In the genomic region with DNA sequence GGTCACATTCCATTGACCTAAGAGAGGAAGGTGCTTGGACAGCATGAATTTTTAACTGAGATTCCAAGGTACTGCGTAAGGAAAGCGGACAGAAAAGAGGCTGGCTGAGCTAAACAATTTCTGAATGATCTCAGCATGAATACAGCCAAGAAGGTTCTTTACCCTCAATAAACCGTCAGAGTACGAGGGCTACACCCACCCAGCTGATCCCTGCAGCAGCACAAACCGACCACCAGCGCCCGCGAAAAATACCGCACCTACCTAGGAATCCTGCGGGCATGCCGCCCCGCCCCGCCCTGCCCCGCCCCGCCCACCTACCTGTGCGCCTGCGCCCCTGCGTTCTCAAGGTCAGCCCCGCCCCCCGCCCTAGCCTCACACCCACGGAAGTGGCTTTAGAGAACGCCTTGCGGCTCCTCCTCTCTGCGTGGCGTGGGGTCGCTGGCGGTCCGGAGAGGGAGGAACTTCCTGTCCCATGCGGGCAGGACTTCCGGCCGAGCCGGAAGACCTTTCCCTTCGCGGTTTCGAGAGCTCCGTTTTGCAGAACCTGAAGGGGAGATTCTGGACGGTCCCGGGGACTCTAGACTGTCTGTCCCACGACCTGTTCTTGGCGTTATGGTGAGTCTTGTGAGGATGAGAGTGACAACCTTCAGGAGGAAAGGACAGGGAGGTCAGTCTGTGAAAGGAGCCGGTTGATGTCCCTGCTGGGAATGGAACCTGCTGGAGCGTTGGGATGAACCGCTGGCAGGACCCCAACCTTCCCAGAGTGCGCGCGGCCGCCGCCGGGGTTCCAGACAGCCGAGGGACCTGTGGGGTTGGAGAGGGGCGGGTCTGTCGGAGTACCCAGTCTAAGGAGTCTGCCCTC, we compare ENCODE assay signal across 8 mouse cellular contexts. TPM values are rescaled to one million over a fixed set of nuclear protein-coding genes. Genes with fewer than 3 reads are reported as not detected.
DNase-seq lines count a peak whose midpoint lies in the region; ATAC-seq lines count a peak whose summit lies in the region.

Tmem161b (plus strand) TSS at position 477 of the 862 bp plus-strand sequence.

- DNase-seq in adipocyte (ENCODE audit: low spot score) = peak; percentile 93
- peak; percentile 93 for DNase-seq in embryo, embryonic 10 days (ENCODE audit: low spot score)
- peak; percentile 81 for DNase-seq in gastrocnemius, postnatal 10 days
- DNase-seq in induced T-regulatory cell, adult 2 months (ENCODE audit: low read depth) = peak; percentile 88
- peak; percentile 71 to 87 for DNase-seq in left cerebral cortex, adult 9 months (ENCODE audit: low spot score in 2 of 2)
- DNase-seq in right cerebral cortex, postnatal 14 days = peak; percentile 87
- peak; percentile 83 to 90 for DNase-seq in urinary bladder, postnatal 36 days (ENCODE audit: low spot score in 2 of 2)

- ATAC-seq in megakaryocyte progenitor cell, adult 5-6 weeks (replicated peaks; ENCODE audit: poor library complexity) = peak; percentile 98

RNA-seq across cellular contexts. Expression of gene Tmem161b, which starts in this region (rescaled TPM):
- total RNA-seq in gastrocnemius, postnatal 10 days (2021) = 10 to 100 TPM in 1 of 2 experiments, 1 to 10 TPM in 1; 9.6 to 12.0 TPM
- total RNA-seq in megakaryocyte progenitor cell, adult 5-6 weeks (2015) = 17.9 and 21.6 TPM in 2 replicates
- 12.9 and 14.4 TPM in 2 replicates for total RNA-seq in megakaryocyte progenitor cell, adult 5-6 weeks (2017)

Comparison
In these comparisons a context has a peak if more than half of its experiments do, and no peak if none do; other contexts are left out.
1. Peak in every context shown above with its lines: DNase-seq and ATAC-seq.